Mouse (Mus musculus): Measurements from ENCODE around the gene P2ry10b. TPM values are rescaled to one million over a fixed set of nuclear protein-coding genes. Genes with fewer than 3 reads are reported as not detected.

Gene P2ry10b
- 5.1 TPM in 2 replicates for polyA plus RNA-seq (2015; fragmentation: Nextera tagmentation; extraction: Ambion mirVana)

GRCm38 (mm10) chrX:107148681-107149080 lies at the start of gene P2ry10b:
TSS of gene P2ry10b (plus strand) at chrX:107148927.

Other genes with a start within 250 kb of the P2ry10b start
- 25.4 and 27.8 TPM in 2 replicates for gene Lpar4, start 228.3 kb upstream of the P2ry10b start, polyA plus RNA-seq (2015; fragmentation: Nextera tagmentation; extraction: Ambion mirVana)
- gene P2ry10, start 60.4 kb upstream of the P2ry10b start, polyA plus RNA-seq (2015; fragmentation: Nextera tagmentation; extraction: Ambion mirVana) = 0.22 and 0.26 TPM in 2 replicates
- gene Gpr174, start 107.0 kb downstream of the P2ry10b start, polyA plus RNA-seq (2015; fragmentation: Nextera tagmentation; extraction: Ambion mirVana) = 0.08 and 0.21 TPM in 2 replicates

Data from skeletal muscle tissue, postnatal 0 days (tissue).